Mouse (Mus musculus) heart, postnatal 14 days (tissue): Measurements from ENCODE around the gene Unc45b. TPM values are rescaled to one million over a fixed set of nuclear protein-coding genes. Genes with fewer than 3 reads are reported as not detected.
"Not testable (repeated sequence)": the region's sequence is repeated elsewhere in the genome, so short reads cannot be mapped to it uniquely, and the experiment has no call there.

Experiments used
- DNase-seq, 2 experiments: peaks; one replicate each; pipeline ENCODE4 v3.0.0; 2021 to 2022
- intact Hi-C: fragments of 180-260 bp; cut with DNase I; formaldehyde crosslinking; loops from one replicate; pipeline ENCODE4 v1.15.1; 2025
- total RNA-seq, 2 experiments: library from RNA; stranded (reverse); gene quantifications; 2 replicates each; pipeline ENCODE4 v1.2.3; 2021

The Unc45b gene
- total RNA-seq, 2 experiments from 2014 or later: 162 to 164 TPM

DNA sequence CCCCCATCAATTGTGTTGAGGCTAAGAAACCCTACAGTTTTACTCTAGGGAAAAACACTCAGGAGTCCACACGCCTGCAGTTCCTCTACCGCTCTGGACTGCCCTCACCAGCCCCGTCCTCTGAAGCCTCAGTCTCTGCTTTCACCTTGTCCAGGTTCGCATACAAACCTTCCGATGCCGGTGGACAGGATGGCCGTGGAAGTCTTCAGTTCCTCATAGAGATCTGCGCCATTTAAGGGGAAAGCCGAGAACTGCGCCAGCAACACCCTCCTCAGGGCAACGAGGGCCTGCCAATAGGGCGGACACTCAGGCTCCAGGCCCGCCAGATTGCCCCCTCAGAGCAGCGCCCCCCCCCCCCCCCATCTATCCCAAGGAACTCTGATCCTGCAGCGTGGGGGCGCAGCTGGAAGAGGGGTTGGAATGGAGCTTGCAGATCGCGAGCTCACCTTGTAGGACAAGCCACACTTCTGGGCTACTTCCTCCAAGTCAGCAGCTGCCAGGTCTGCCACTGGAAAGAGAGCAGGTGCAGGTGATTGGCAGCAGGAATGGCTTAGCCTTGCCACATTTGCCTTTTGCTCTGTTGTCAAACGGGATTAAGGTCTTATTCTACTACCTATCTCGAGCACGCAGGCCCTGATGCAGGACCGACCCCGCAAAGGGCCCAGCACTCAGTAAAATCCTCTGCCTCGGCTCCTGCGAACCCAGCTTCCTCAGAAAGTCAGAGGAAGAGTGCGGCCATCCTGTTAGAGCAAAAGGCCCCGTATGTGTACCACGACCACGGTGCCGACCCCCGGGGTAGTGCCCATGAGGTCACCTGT is 20.6 kb upstream of the Unc45b start:
- intact Hi-C loops: loop anchor here (1.0 to 5.0 kb wide), 4 partner anchors 127 to 654 kb away; partner anchors contain the start of genes Cct6b and Zfp830
- DNase-seq: peak; percentile 7 to 20

DNA sequence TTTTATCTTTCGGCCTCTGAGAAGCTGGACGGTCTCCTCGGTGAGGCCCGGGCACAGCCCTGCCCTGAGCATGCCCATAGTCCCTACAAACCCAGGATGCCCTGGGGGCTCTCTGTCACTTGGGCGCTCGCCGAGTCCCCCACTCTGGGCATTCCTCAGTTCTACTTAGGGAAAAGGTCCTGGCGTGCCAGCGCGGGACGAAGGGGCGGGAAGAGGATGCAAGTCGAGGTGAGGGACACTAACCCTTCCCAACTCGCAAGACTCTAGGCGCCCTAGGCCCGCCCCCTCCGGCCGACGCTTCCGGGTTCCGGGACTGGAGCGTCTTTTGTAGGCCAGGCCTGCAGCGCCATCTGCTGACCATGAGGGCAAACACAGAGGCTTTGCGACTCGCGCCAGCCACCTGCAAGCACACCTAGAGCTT is 20.0 kb upstream of the Unc45b start, which contains the start of gene Rad51d:
Gene Rad51d (minus strand): TSS at position 273 of the 421 bp plus-strand sequence.
- intact Hi-C loops: loop anchor here (1.0 to 5.0 kb wide), 4 partner anchors 128 to 655 kb away; partner anchors contain the start of genes Cct6b and Zfp830
- peak; percentile 95 to 97 for DNase-seq

DNA sequence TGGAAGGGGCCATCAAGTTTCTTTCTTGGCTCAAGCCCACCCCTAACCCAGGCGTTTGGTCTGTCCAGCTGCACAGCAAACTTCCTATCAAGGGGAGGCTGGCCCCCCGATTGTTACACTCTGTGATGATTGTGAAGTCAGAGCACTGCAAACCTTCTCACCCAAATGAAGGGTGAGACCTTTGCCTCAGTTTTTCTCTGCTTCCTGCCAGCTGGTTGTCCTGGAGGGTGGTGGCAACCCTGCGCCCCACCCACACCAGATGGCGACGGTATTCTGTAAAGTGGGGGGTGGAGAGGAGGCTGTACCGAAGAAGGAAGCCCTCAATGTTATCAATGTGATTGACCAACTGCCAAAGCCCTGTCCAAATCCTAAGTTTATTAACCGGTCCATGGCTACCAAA is 18.4 kb upstream of the Unc45b start, which contains the start of gene Fndc8:
Gene Fndc8 (plus strand): TSS at position 189 of the 400 bp plus-strand sequence.
- no peak for DNase-seq
- intact Hi-C loops: loop anchor here (1.0 to 5.0 kb wide), 2 partner anchors 130 to 146 kb away; partner anchors contain the start of genes Cct6b and Zfp830

DNA sequence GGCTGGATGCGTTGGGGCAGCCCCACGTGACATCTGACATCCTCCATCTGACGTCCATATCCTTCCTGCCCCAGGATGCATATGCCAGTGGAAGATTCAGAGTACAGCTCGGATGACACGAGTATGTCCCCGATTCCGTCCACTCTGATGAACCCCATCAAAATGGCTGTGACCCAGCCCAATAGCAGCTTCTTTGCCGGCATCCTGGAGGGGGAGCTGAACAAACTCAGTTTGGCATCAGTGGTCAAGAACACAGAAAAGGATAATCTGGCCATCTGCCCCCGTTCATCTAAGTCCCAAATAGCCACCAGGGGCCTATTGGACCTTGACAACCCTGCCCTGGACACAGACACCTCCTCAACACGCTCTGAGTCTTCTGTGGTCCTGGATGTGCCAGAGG is 12.9 kb upstream of the Unc45b start:
- no peak for DNase-seq
- intact Hi-C loops: no loop called here

DNA sequence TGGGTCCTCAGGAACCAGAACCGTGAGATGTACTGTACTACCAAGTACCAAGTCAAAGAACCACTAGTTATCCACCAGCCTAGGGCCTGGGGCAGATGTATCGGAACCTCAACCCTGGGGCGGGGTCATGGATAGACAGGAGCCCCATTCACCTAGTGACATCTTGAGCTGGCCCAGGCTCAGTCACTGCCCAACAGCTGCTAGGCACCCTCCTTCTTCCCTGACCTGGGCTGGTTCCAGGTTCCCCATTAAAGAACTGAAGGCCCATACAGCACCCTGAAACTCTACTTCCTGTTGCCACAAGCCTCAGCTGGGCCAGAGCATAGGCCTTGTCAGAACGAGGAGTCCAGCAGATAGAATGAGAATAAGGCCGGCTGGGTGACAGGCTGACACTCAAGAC is 10.6 kb upstream of the Unc45b start:
- DNase-seq: no peak
- intact Hi-C loops: no loop called here

DNA sequence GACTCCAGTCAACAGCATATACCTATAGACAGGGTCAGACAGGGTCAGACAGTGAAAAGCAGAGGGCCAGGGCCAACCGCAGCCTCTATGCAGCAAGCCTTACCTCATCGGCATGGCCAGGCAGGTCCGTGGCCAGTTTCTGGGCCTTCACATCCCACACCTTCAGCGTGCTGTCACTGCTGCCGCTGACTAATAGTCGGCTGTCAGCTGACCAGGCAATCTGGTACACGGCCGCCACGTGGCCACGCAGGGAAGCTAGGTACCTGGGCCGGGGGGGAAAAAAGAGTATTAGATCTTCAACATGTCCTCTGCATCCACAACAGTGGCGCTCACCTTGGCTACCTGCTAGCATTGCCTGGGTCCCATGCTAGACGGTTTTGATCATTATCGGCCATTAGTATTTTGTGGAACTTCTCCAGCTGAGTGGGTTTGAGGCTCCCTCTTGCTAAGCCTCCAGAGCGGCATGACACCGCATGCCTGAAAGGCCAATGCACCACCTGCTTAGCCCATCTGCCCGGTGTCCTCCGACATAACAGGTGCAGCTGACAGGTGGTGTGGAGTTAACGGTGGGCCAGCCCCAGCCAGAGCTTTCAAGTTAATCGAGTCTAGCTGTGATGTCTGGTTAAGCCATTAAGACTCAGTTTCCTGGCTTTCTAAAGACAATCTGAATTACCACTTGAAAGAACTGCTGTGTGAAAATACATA is 8.6 kb upstream of the Unc45b start:
- intact Hi-C loops: no loop called here
- no peak for DNase-seq

DNA sequence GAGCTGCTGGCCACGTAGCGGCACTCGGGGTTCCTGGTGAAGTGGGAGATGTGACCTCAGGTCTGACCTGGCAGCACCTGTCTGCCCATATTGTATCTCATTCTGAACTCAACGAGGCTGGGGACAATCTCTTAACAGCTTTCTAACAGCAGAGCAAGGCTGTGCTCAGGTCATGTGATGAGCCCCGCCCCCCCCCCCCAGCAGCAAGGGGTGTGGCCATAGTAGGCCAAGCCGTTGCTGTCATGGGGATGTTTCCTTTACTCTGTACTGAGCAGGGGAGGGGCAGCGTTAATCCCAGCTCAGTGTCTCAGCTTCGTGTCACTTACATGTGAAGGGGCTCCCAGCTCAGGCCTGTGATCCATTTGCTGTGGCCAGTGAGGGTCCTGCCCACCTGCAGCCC is 5.4 kb upstream of the Unc45b start:
- intact Hi-C loops: no loop called here
- DNase-seq: no peak

DNA sequence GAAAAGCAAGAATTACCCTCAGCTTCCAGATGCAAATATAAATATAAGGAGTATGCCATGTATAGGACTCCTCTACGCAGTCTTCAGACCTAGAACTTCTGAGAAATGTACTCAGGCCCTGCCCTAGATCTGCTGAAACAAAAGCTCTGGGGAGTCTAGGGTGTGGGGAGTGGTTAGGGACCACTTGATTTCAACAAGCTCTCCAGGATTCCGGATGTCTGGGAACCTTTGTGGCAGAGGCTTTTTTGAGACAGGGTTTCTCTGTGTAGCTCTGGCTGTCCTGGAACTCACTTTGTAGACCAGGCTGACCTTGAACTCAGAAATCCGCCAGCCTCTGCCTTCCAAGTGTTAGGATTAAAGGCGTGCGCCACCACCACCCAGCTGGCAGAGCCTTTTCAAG is 4.5 kb upstream of the Unc45b start:
- DNase-seq: no peak
- intact Hi-C loops: no loop called here

DNA sequence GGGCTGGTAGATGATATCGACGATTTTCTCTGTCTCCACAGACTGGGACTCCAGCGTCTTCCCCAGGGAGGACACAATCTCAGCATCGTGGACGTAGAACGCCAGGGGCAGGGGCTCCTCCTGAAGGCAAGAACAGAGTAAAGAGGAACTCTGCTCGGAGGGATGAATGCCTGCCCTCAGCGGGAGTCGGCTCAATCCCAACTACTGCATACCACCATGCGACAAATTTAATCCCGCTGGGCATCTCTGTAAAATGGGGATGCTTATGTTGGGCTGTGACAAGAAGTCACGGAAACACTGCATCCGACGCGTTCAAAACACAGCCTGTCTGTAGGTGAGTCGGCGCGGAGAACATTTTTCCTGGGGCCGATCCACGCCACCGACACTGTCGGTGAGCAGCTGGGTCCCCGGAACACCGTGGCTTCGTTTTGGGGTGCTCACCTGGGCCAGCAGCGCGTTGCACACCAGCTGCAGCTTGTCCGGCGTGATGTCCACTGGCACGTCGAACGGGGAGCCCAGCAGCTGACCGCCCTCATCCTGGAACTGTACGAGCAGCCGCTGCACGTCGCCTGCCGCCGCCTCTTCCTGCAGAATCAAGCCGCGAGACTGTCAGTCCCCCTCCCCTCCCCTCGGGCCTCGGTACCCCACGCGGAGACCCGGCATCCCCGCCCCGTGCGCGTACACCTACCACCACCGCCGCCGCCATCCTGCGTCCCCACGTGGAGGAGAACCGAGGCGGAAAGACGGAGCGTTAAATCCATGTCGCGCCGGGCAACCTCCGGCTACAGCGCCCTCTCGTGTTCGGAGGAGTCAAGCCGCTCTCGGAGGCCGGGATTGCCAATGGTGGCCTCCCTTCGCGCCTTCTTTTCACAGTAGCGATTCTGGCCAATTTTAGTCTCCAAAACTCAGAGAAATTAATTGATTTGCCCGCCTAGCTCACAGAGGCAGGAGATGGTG is 2.4 kb upstream of the Unc45b start, which contains the start of gene Nle1:
Gene Nle1 (minus strand): TSS at position 761 of the 957 bp plus-strand sequence.
- intact Hi-C loops: no loop called here
- DNase-seq: peak; percentile 93 to 98

DNA sequence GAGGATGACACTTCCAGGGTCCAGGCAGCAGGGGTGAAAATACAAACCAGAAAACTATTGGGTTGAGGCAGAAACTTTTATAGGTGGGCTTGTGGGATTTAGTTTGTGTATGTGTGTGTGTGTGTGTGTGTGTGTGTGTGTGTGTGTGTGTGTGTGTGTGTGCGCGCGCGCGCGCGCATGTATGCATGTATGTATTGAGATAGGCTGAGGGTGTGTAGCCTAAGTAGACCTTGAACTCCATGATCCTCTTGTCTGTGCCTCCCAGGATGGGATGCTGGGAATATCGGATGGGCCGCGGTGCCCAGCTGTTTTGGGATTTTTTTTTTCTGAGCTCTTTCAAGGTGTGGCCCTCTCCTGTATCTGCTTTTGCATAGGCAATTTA is 1.8 kb upstream of the Unc45b start:
- intact Hi-C loops: no loop called here
- DNase-seq: no peak

DNA sequence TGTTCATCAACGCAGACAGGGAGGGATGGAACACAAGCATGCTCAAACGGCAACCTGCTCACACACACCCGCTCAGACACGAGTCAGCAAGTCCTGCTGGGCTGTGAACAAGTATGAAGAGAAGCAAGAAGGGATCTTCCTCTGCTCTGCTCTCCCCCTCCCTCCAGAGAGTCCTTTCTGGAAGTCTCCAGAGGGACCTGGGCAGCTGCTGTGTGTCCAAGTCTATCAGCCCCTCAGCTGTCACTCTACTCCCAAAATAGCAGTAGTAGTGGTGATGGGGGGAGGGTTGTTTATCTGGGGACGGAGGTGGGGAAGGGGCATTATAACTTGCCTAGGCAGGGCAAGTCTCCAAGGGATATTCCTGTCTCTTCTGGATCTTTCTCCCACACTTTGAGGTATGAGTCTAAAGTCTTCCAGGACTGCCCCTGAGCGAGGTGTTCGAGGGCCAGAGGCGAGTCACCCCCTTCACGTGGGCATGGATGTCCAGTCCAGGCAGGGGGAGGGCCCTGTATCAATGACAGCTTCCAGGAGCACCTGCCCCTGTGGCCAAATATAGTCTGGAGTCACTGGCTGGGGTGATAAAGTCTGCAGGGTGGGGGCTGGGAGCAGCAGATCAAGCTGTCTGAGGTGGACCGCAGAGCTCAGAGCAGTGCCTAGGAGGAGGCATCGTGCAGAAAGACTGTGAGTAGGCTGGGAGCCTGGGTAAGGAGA is 484 bp downstream of the Unc45b start:
- DNase-seq: peak; percentile 65 to 70
- intact Hi-C loops: no loop called here

DNA sequence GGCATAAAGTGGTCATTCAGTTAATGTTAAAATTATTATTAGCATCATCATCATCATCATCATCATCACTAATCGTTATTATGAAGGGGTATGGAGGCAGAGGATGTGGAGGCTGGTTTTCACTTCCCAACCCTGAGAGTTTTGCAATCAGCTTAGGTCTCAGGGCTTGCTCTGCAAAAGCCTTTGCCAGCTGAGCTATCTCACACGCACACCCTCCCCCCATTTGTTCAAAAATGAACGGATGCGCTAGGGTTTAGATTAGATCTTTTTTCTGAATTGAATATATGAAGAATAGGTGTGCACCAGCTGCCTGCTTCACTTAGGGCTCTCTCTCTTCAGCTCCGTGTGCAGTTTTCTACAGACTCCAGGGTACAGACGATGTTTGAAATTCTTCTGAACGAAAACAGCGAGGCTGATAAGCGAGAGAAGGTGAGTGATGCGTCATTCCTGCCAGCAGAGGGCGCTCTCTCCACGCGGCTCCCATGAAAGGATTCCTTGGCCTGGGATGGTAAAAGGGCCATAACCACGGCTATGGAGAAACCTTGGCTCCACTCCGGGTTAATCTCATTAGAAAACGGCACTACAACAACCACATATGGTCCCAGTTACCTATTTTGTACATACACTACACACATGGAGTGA is 4.5 kb downstream of the Unc45b start:
- intact Hi-C loops: loop anchor here (1.0 to 5.0 kb wide), 3 partner anchors 44 to 282 kb away; no protein-coding TSS in a partner anchor
- peak; percentile 81 to 86 for DNase-seq

DNA sequence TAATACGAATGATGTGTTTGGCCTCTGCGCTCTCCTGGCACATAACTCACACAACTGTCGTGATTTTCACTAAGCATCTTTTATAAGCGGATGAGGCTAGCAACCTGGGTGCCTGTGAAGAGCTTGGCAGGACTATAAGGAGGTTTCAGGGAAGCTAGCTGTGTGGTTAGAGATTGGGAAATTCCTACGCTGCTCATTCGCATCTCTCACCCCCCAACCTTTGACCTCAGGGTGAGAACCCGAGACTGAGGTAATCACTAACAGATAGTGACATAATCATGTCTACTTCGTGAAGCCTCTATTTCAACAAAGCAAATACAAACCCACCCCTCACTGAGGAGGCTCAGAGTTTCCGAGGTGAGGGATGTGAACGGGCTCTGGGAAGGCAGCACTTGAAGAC is 10.4 kb downstream of the Unc45b start:
- intact Hi-C loops: no loop called here
- DNase-seq: no peak

DNA sequence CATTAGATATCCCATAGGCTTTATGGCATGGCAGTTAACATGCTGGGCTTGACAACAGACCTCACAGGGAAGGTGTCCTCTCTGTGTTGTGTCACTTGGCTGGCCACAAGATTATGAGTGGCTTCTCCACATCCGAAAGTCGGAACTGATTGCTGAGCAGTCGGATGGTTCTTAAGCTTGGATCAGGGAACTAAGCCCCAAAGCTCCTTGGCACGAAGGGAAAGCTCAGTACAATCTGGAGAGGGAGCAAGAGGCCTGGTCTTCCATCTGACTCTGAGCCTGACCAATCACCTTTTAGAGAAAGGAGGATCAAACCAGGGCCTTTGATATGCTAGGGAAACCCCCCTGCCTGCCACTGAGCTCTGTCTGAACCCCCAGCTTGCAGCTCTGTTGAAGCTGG is 11.3 kb downstream of the Unc45b start:
- intact Hi-C loops: no loop called here
- DNase-seq: no peak

DNA sequence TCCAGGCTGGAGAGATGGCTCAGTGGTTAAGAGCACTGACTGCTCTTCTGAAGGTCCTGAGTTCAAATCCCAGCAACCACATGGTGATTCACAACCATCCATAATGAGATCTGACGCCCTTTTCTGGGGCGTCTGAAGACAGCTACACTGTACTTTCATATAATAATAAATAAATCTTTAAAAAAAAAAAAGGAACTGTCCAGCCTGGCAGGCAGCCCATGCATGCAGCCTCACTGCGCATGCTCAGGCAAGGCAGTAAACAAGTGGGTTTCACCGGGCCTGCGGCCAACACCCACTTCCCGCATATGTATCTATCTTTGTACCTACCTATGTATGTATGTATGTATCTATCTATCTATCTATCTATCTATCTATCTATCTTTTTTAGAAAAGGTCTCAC is 13.6 kb downstream of the Unc45b start:
- DNase-seq, intact Hi-C loops: not testable (repeated sequence)

DNA sequence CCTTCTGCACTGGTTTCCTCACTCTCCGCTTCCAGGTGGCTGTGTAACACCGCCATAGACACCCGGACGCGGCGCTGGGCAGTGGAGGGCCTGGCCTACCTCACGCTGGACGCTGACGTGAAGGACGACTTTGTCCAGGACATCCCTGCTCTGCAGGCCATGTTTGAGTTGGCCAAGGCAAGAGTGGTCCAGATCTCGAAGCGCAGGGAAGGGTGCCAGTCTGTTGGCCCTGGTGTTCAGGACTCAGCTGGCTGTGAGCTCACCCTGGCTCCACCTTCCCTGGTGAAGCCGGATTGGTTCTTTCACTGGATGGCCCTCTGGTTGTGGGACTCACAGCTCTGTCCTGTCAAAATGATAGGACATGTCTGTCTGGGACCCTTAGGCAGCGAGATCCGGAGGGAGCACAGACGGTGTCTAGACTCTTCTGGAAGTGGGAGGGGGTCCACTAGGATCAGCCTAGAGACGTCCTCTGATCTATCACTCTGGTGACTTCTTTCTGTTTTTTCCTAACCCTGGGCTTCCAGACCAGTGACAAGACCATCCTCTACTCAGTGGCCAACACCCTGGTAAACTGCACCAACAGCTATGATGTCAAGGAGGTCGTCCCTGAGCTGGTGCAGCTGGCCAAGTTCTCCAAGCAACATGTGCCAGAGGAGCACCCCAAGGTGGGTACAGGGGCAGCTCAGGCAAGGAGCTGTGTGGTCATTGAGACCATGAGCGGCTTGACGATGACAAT is 18.7 kb downstream of the Unc45b start:
- peak in 1 of 2 experiments; percentile 14 for DNase-seq
- intact Hi-C loops: no loop called here

DNA sequence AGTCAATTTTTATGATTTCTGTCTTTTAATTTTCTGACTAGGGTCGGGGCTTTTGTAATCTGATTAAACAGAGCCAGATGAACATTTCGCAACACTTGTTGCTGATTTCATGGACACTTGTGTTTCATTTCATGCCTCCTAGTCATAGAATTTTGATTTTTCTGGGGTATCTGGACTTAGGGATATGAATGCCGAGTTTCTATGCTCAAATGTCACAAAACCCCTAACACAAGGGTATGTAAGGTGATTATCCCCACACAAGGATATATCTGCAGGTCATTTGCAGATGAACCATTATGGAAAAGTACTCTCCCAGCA is 19.2 kb downstream of the Unc45b start:
- DNase-seq: no peak
- intact Hi-C loops: no loop called here

DNA sequence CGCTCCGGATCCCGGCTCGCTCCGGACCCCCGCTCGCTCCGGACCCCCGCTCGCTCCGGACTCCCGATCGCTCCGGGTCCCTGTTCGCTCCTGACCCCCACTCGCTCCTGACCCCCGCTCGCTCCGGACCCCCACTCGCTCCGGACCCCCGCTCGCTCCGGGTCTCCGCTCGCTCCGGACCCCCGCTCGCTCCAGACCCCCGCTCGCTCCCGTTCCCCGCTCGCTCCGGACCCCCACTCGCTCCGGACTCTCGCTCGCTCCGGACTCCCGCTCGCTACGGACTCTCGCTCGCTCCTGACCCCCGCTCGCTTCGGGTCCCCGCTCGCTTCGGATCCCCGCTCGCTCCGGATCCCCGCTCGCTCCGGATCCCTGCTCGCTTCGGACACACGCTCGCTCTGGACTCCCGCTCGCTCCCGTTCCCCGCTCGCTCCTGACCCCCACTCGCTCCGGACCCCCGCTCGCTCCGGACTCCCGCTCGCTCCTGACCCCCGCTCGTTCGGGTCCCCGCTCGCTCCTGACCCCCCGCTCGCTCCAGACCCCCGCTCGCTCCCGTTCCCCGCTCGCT is 20.1 kb downstream of the Unc45b start:
- peak in 1 of 2 experiments; percentile 41 for DNase-seq
- intact Hi-C loops: not testable (repeated sequence)
